Mouse (Mus musculus): ENCODE results near the gene Hamp.

DNA sequence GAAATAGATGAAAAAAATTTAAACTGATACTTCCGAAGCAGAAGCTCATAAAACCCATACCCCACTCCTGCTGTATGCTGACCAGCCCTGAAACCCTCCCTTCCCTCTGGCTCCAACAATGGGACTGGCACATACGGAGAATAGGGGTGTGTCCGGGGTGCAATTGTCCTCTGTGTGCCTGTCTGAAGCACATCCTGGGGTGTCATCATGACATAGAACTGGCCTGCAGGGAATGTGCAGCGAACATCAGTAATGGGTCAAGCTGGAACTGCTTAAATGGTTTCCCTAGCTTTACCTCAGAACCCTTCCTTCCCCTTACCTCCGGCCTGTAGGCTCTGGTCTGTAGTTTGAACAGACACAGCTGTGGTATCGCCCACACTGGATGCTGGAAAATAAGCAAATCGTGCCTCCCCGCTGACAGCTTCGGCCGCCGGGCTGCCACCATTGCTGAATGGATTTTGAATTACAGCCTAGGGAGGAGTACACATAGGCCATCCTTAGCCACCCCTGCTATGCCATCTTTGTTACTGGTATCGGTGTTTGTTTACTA lies 11.2 kb upstream of the Hamp start:
- TF ChIP-seq CTCF (IDR thresholded peaks at IDR 0.05; ENCODE audit: extremely low read depth, insufficient read depth, insufficient read length, insufficient replicate concordance), result no peak
- no peak for TF ChIP-seq POLR2A (IDR thresholded peaks at IDR 0.05; ENCODE audit: low read depth, low read length)

Measured in spleen, adult 2 months (tissue).